Comparison of ENCODE assay signal across 22 mouse cellular contexts in genomic region chr8:54185336-54185735, GRCm38 (mm10).
DNase-seq lines count a peak whose midpoint lies in the region; ATAC-seq lines count a peak whose summit lies in the region.
"Had no signal": no experiment of that assay in that cellular context is flagged by ENCODE, and none has a peak within 500 bp of the region (broad histone marks: within the 10 kb centered on the region; RNA-seq: fewer than 3 reads in every experiment).

No protein-coding gene starts in this region.

- WGBS in kidney, embryonic 14.5 days: 48% methylated on average over 2 of the region's 2 CpGs
- 56% methylated on average over 2 of the region's 2 CpGs for WGBS in kidney, embryonic 15.5 days
- 55% methylated on average over 2 of the region's 2 CpGs for WGBS in kidney, embryonic 16.5 days
- whole genome bisulfite sequencing in midbrain, embryonic 11.5 days: 84% methylated on average over 2 of the region's 2 CpGs
- WGBS in midbrain, embryonic 15.5 days: 72% methylated on average over 2 of the region's 2 CpGs

- H3K4me2 ChIP-seq in kidney, embryonic 14.5 days (replicated peaks; ENCODE audit: low read depth, low read length): no peak overlapping the region
- no peak overlapping the region for H3K4me2 ChIP-seq in kidney, embryonic 15.5 days
- no peak overlapping the region for H3K4me2 ChIP-seq in kidney, embryonic 16.5 days (replicated peaks; ENCODE audit: low read depth, low read length)
- no peak overlapping the region for H3K4me2 ChIP-seq in midbrain, embryonic 11.5 days
- no peak overlapping the region for H3K4me2 ChIP-seq in midbrain, embryonic 15.5 days

- no peak overlapping the region for H3K27ac ChIP-seq in kidney, embryonic 14.5 days (ENCODE audit: low read depth, low read length)
- H3K27ac ChIP-seq in kidney, embryonic 15.5 days: 0 out of 2 replicates have a peak overlapping the region, but pooled peaks have one; percentile 4
- H3K27ac ChIP-seq in kidney, embryonic 16.5 days (ENCODE audit: low read length): no peak overlapping the region
- no peak overlapping the region for H3K27ac ChIP-seq in midbrain, embryonic 11.5 days (ENCODE audit: low read depth, low read length)
- H3K27ac ChIP-seq in midbrain, embryonic 15.5 days: no peak overlapping the region

- peak; percentile 60; the same call in 1 of the 2 replicates for ATAC-seq in kidney, embryonic 14.5 days (ENCODE audit: low FRiP score, low TSS enrichment)
- peak; percentile 61 for ATAC-seq in kidney, embryonic 15.5 days (replicated peaks; ENCODE audit: low FRiP score)
- 0 out of 2 replicates have a peak, but pooled peaks have one; percentile 19 for ATAC-seq in kidney, embryonic 16.5 days (ENCODE audit: low FRiP score, low TSS enrichment)
- ATAC-seq in midbrain, embryonic 11.5 days (ENCODE audit: low FRiP score): no peak
- ATAC-seq in midbrain, embryonic 15.5 days (replicated peaks): no peak
- ATAC-seq: activated CD4-positive, CD25-positive, alpha-beta regulatory T cell, adult 4 months; CD4-positive, CD25-positive, alpha-beta regulatory T cell, adult 4 months; Patski had no signal

- H3K9me3 ChIP-seq in kidney, embryonic 14.5 days (ENCODE audit: control insufficient read depth, low read length): no peaks in the 10 kb centered on the region
- H3K9me3 ChIP-seq in kidney, embryonic 15.5 days (replicated peaks): no peaks in the 10 kb centered on the region
- no peaks in the 10 kb centered on the region for H3K9me3 ChIP-seq in kidney, embryonic 16.5 days (ENCODE audit: low read length)
- H3K9me3 ChIP-seq in midbrain, embryonic 11.5 days (ENCODE audit: control insufficient read depth, low read length): no peaks in the 10 kb centered on the region
- H3K9me3 ChIP-seq in midbrain, embryonic 15.5 days: no peaks in the 10 kb centered on the region
- H3K9me3 ChIP-seq: G1E had no signal

- H3K4me3 ChIP-seq in kidney, embryonic 14.5 days (ENCODE audit: low read length): no peak overlapping the region
- H3K4me3 ChIP-seq in kidney, embryonic 15.5 days (replicated peaks): no peak overlapping the region
- H3K4me3 ChIP-seq in kidney, embryonic 16.5 days (ENCODE audit: low read length): no peak overlapping the region
- H3K4me3 ChIP-seq in midbrain, embryonic 11.5 days (ENCODE audit: low read depth, low read length): no peak overlapping the region
- H3K4me3 ChIP-seq in midbrain, embryonic 15.5 days: no peak overlapping the region

- no peaks in the 10 kb centered on the region for H3K4me1 ChIP-seq in kidney, embryonic 14.5 days (ENCODE audit: control insufficient read depth, insufficient read depth, low read length)
- 0 out of 2 replicates have a peak, but pooled peaks cover 3% of the 10 kb centered on the region for H3K4me1 ChIP-seq in kidney, embryonic 15.5 days
- no peaks in the 10 kb centered on the region for H3K4me1 ChIP-seq in kidney, embryonic 16.5 days (ENCODE audit: insufficient read depth, low read length)
- no peaks in the 10 kb centered on the region for H3K4me1 ChIP-seq in midbrain, embryonic 11.5 days (ENCODE audit: control insufficient read depth, insufficient read depth, low read length)
- no peaks in the 10 kb centered on the region for H3K4me1 ChIP-seq in midbrain, embryonic 15.5 days

- no peak overlapping the region for H3K9ac ChIP-seq in kidney, embryonic 14.5 days (ENCODE audit: low read depth, low read length)
- no peak overlapping the region for H3K9ac ChIP-seq in kidney, embryonic 15.5 days
- no peak overlapping the region for H3K9ac ChIP-seq in kidney, embryonic 16.5 days (replicated peaks; ENCODE audit: low read length)
- H3K9ac ChIP-seq in midbrain, embryonic 11.5 days (ENCODE audit: low read length): no peak overlapping the region
- no peak overlapping the region for H3K9ac ChIP-seq in midbrain, embryonic 15.5 days

- no peak for DNase-seq in kidney, postnatal 10 days
- DNase-seq in kidney, adult 9 months: no peak
- no peak for DNase-seq in kidney, adult 8-10 months
- peak; percentile 21 for DNase-seq in midbrain, embryonic 11.5 days (ENCODE audit: low spot score, missing footprints)
- DNase-seq: adrenal gland, adult 2 months; adrenal gland, adult 8-10 months; adrenal gland, postnatal 10 days; adrenal gland, postnatal 14 days; adrenal gland, postnatal 25 days; adrenal gland, postnatal 36 days; B cell, adult 2 months; cerebellum, adult 11 months; cerebellum, adult 11-12 months had no signal

- H3K27me3 ChIP-seq in kidney, embryonic 14.5 days (ENCODE audit: control insufficient read depth, insufficient read depth, low read length): no peaks in the 10 kb centered on the region
- no peaks in the 10 kb centered on the region for H3K27me3 ChIP-seq in kidney, embryonic 15.5 days
- H3K27me3 ChIP-seq in kidney, embryonic 16.5 days (ENCODE audit: insufficient read depth, low read length): no peaks in the 10 kb centered on the region
- no peaks in the 10 kb centered on the region for H3K27me3 ChIP-seq in midbrain, embryonic 11.5 days (ENCODE audit: control insufficient read depth, insufficient read depth, low read length)
- no peaks in the 10 kb centered on the region for H3K27me3 ChIP-seq in midbrain, embryonic 15.5 days (replicated peaks)
- H3K27me3 ChIP-seq: CH12.LX, Patski had no signal

- H3K36me3 ChIP-seq in kidney, embryonic 14.5 days (ENCODE audit: control insufficient read depth, insufficient read depth, low read length): no peaks in the 10 kb centered on the region; the same call in 1 of the 2 replicates
- 0 out of 2 replicates have a peak, but pooled peaks cover 16% of the 10 kb centered on the region for H3K36me3 ChIP-seq in kidney, embryonic 15.5 days
- peaks cover 6% of the 10 kb centered on the region; the same call in 1 of the 2 replicates for H3K36me3 ChIP-seq in kidney, embryonic 16.5 days (ENCODE audit: insufficient read depth, low read length)
- H3K36me3 ChIP-seq in midbrain, embryonic 11.5 days (ENCODE audit: control insufficient read depth, insufficient read depth, low read length): no peaks in the 10 kb centered on the region
- no peaks in the 10 kb centered on the region for H3K36me3 ChIP-seq in midbrain, embryonic 15.5 days (replicated peaks)
- H3K36me3 ChIP-seq: G1E had no signal

Comparison
In these comparisons a context has a peak if more than half of its experiments do, and no peak if none do; other contexts are left out.
1. ATAC-seq: peak in kidney, embryonic 14.5 days (single experiment), kidney, embryonic 15.5 days (single experiment) and kidney, embryonic 16.5 days (single experiment); none in midbrain, embryonic 11.5 days (single experiment) and midbrain, embryonic 15.5 days (single experiment).